Mouse (Mus musculus): ENCODE measurements at regions not wholly inside any gene's neighbourhood (a gene's known extent, or its start where the extent isn't known, plus 50 kb on each side); places are given as distances from the start of the nearest gene placed in this dataset.
A peak's percentile ranks its signal among the peaks of the same experiment; 100 is the strongest.

- ATAC-seq (ENCODE audit: extremely low read depth, insufficient number of reproducible peaks, low FRiP score, low TSS enrichment): no peak
- WGBS: 79% methylated on average over 19 of the region's 19 CpGs
- H3K27me3 ChIP-seq (replicated peaks): peaks cover 17% of the 10 kb centered on the region; the same call in 1 of the 2 replicates
- H3K36me3 ChIP-seq: no peaks in the 10 kb centered on the region
- no peak overlapping the region for H3K4me3 ChIP-seq
- no peak overlapping the region for H3K4me2 ChIP-seq
- peaks cover 35% of the 10 kb centered on the region for H3K4me1 ChIP-seq
- H3K9me3 ChIP-seq: no peaks in the 10 kb centered on the region
- no peak overlapping the region for H3K9ac ChIP-seq
- H3K27ac ChIP-seq (replicated peaks): peak overlapping the region; percentile 54
Observed at GRCm38 (mm10) chr1:92707917-92708897, 59.6 kb upstream of the Otos start.

GRCm38 (mm10) chr1:92707441-92707840 lies 58.8 kb upstream of the Otos start:
- no peak for ATAC-seq (ENCODE audit: extremely low read depth, insufficient number of reproducible peaks, low FRiP score, low TSS enrichment)
- Histone ChIP-seq H3K27ac (replicated peaks) (no peak overlapping the region), H3K4me2 (no peak overlapping the region), H3K9me3 (no peaks in the 10 kb centered on the region), H3K4me3 (no peak overlapping the region), H3K36me3 (no peaks in the 10 kb centered on the region), H3K4me1 (peaks cover 37% of the 10 kb centered on the region), H3K9ac (no peak overlapping the region), H3K27me3 (replicated peaks) (peaks cover 17% of the 10 kb centered on the region; the same call in 1 of the 2 replicates)
- 64% methylated on average over 2 of the region's 2 CpGs for WGBS

- Histone ChIP-seq H3K4me3 (no peak overlapping the region), H3K4me1 (peaks cover 51% of the 10 kb centered on the region), H3K36me3 (no peaks in the 10 kb centered on the region), H3K9me3 (no peaks in the 10 kb centered on the region), H3K27me3 (replicated peaks) (peaks cover 9% of the 10 kb centered on the region), H3K9ac (0 out of 2 replicates have a peak overlapping the region, but pooled peaks have one; percentile 40), H3K27ac (replicated peaks) (peak overlapping the region; percentile 55; the same call in 1 of the 2 replicates), H3K4me2 (peak overlapping the region; percentile 26)
- WGBS: 68% methylated on average over 12 of the region's 12 CpGs
- ATAC-seq (ENCODE audit: extremely low read depth, insufficient number of reproducible peaks, low FRiP score, low TSS enrichment): no peak
Observed at GRCm38 (mm10) chr1:92703903-92704302, 55.3 kb upstream of the Otos start.

- 82% methylated on average over 3 of the region's 3 CpGs for WGBS
Observed at GRCm38 (mm10) chr1:92703270-92703669, 54.6 kb upstream of the Otos start.

GRCm38 (mm10) chr1:92700107-92700506 lies 51.5 kb upstream of the Otos start:
- 84% methylated on average over 2 of the region's 2 CpGs for WGBS

More at GRCm38 (mm10) chr1:92703270-92703669, 54.6 kb upstream of the Otos start:
- H3K4me1 ChIP-seq: peaks cover 51% of the 10 kb centered on the region
- peak overlapping the region; percentile 40; the same call in 1 of the 2 replicates for H3K9ac ChIP-seq
- no peaks in the 10 kb centered on the region for H3K9me3 ChIP-seq
- peak overlapping the region; percentile 55; the same call in 1 of the 2 replicates for H3K27ac ChIP-seq (replicated peaks)
- peak overlapping the region; percentile 26 for H3K4me2 ChIP-seq
- no peak overlapping the region for H3K4me3 ChIP-seq
- H3K27me3 ChIP-seq (replicated peaks): peaks cover 9% of the 10 kb centered on the region
- H3K36me3 ChIP-seq: no peaks in the 10 kb centered on the region
- no peak for ATAC-seq (ENCODE audit: extremely low read depth, insufficient number of reproducible peaks, low FRiP score, low TSS enrichment)

GRCm38 (mm10) chr1:92699697-92700096 lies 51.1 kb upstream of the Otos start:
- Histone ChIP-seq H3K9me3 (no peaks in the 10 kb centered on the region), H3K4me3 (no peak overlapping the region), H3K9ac (no peak overlapping the region), H3K4me1 (peaks cover 62% of the 10 kb centered on the region), H3K4me2 (no peak overlapping the region), H3K27me3 (replicated peaks) (peaks cover 14% of the 10 kb centered on the region), H3K36me3 (no peaks in the 10 kb centered on the region), H3K27ac (replicated peaks) (peak overlapping the region; percentile 79)
- ATAC-seq (ENCODE audit: extremely low read depth, insufficient number of reproducible peaks, low FRiP score, low TSS enrichment): no peak
- WGBS: 17% methylated on average over 6 of the region's 6 CpGs

More at GRCm38 (mm10) chr1:92700107-92700506, 51.5 kb upstream of the Otos start:
- H3K4me3 ChIP-seq: no peak overlapping the region
- peaks cover 62% of the 10 kb centered on the region for H3K4me1 ChIP-seq
- no peaks in the 10 kb centered on the region for H3K36me3 ChIP-seq
- H3K9ac ChIP-seq: no peak overlapping the region
- no peaks in the 10 kb centered on the region for H3K9me3 ChIP-seq
- no peak overlapping the region for H3K4me2 ChIP-seq
- no peak for ATAC-seq (ENCODE audit: extremely low read depth, insufficient number of reproducible peaks, low FRiP score, low TSS enrichment)
- peaks cover 14% of the 10 kb centered on the region for H3K27me3 ChIP-seq (replicated peaks)
- no peak overlapping the region for H3K27ac ChIP-seq (replicated peaks)

- peaks cover 56% of the 10 kb centered on the region for H3K4me1 ChIP-seq
- 0 out of 2 replicates have a peak overlapping the region, but pooled peaks have one; percentile 50 for H3K9ac ChIP-seq
- ATAC-seq (ENCODE audit: extremely low read depth, insufficient number of reproducible peaks, low FRiP score, low TSS enrichment): peak; percentile 75
- peak overlapping the region; percentile 79 for H3K27ac ChIP-seq (replicated peaks)
- no peak overlapping the region for H3K4me3 ChIP-seq
- H3K9me3 ChIP-seq: no peaks in the 10 kb centered on the region
- peak overlapping the region; percentile 25 for H3K4me2 ChIP-seq
- WGBS: under 1% methylated on average over 9 of the region's 9 CpGs
- H3K27me3 ChIP-seq (replicated peaks): peaks cover 18% of the 10 kb centered on the region
- no peaks in the 10 kb centered on the region for H3K36me3 ChIP-seq
Observed at GRCm38 (mm10) chr1:92699048-92699447, 50.4 kb upstream of the Otos start.

GRCm38 (mm10) chr1:92698541-92698940 lies 49.9 kb upstream of the Otos start:
- ATAC-seq (ENCODE audit: extremely low read depth, insufficient number of reproducible peaks, low FRiP score, low TSS enrichment): 0 out of 2 replicates have a peak, but pooled peaks have one; percentile 6
- WGBS: 85% methylated on average over 3 of the region's 3 CpGs

More at GRCm38 (mm10) chr1:92698541-92698940, 49.9 kb upstream of the Otos start:
- peaks cover 53% of the 10 kb centered on the region for H3K4me1 ChIP-seq
- H3K4me2 ChIP-seq: peak overlapping the region; percentile 25
- no peak overlapping the region for H3K4me3 ChIP-seq
- no peaks in the 10 kb centered on the region for H3K36me3 ChIP-seq
- no peaks in the 10 kb centered on the region for H3K9me3 ChIP-seq
- 0 out of 2 replicates have a peak overlapping the region, but pooled peaks have one; percentile 50 for H3K9ac ChIP-seq
- H3K27me3 ChIP-seq (replicated peaks): peaks cover 22% of the 10 kb centered on the region
- H3K27ac ChIP-seq (replicated peaks): peak overlapping the region; percentile 79

Measured in heart, embryonic 13.5 days (tissue).